Mouse (Mus musculus) urinary bladder, postnatal 25 days (tissue): ENCODE measurements at regions not wholly inside any gene's neighbourhood (a gene's known extent, or its start where the extent isn't known, plus 50 kb on each side); places are given as distances from the start of the nearest gene placed in this dataset.
"Not testable (repeated sequence)": the region's sequence is repeated elsewhere in the genome, so short reads cannot be mapped to it uniquely, and the experiment has no call there.

Experiments used
- DNase-seq: peaks from one replicate; pipeline ENCODE4 v3.0.0; 2022; ENCODE audit warnings: low spot score

DNA sequence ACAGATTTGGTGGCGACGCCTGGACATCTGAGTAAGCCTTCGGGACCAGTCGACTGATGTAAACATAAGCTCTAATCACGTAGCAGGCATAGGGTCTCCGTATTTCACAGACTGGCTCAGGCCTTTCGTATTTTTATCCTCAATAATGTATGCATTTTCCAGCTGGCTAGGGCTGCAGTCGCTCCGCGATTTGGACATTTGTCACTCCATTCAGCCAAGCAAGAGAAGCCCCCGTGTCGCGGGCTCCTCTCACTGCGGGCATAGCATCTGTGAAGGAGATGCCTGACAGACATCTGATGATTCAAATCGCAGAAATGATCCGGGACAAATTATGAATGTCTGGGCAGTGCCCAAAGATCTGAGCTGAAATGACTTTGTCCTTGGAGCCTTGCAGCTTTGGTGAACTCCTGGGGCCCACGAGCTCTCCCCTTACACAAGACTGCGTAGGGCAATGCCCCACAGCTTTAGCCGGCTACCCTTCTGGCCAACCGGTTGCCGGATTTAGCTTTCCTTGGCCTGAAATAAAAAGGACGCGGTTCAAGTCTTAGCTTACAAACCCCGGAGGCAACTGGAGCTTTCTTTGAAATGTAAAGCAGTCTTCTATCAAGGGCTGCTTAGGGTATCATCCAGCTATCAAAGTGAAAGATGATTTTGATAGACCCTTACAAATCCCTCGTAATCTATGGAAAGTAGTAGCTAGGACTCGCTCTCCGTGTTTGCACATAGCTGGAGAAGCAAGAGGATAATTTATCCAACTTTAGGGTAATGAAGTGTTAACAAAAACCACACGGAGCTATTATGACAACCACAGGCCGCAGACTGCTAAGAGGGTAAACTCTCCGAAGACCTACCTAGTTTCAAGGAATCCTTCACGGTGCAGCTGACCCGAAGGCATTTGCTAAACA, 270.6 kb downstream of the Etnk1 start:
- DNase-seq: no peak

GRCm38 (mm10) chr6:143438272-143438591, 271.2 kb downstream of the Etnk1 start:
- DNase-seq: no peak

DNA sequence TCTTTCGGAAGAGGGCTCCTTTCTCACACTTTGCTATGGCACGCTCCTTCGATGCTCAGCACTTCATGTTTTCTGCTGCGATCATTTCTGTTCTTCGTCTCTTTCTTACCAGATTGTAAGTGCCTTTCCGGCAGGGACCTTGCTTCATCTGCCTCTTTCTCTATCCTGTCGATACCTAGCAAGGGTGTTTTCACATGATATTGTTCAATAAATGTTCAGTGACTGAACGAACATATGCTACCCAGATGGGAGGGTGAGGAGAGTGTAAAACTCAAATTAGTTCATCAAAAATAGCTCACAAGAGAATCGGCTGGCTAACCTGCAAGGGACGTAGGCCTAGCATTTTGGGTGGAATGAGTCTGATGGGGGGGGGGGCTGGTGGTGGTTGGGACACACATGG, 272.5 kb downstream of the Etnk1 start:
- DNase-seq: no peak

DNA sequence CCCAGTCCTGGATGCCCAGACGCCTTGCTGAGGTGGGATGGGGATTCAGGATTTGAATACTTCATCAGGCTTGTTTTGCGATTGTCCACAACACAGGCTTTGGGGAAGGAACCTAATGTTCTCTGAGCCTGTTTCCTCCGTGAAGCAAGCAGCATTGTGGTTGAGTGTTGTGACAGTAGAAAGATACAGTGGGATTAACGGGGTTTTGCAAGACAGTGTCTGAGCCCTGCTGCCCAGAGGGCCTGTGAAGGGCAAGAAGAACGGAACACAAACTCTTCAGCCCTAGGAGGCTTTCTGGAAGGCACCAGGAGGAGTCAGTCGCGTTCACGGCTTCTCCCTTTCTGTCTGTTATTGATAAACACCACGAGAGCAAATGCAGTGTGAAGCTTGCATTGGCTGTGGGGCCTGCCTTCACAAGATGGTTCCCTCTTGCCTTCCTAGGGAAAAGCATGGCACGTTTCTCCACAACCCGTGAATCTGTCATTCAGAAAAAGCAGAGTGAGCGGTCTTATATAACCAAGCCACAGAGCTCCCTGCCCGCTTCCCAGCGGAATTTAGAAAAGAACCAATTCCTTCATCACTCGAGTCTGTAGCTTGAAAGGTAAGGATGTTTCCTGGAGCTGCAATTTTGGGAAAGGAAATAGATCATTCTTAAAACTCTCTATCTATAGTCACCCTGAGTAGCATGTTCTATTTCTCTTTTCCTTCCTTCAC, 273.4 kb downstream of the Etnk1 start:
- no peak for DNase-seq

DNA sequence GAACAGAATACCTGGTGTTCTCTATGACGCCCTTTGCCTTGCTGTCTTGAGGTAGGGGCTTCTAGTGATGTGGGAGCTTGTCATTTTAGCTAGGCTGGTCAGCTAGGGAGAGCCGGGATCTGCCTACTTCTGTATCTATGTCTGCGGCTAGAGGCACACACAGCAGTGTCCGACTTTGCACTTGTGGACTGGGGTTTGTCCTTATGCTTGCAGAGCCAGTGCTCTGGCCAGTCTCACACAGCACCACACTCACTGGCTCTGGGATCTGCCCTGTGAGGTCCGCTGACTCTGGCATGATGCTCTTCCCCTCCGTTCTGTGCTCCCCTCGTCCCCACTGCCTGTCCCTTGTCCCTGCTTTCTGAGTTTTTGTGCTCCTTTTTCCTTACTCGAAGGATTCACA, 275.3 kb downstream of the Etnk1 start:
- no peak for DNase-seq

- DNase-seq: no peak
These were observed 276.4 kb downstream of the Etnk1 start for GRCm38 (mm10) chr6:143443446-143443845.

DNA sequence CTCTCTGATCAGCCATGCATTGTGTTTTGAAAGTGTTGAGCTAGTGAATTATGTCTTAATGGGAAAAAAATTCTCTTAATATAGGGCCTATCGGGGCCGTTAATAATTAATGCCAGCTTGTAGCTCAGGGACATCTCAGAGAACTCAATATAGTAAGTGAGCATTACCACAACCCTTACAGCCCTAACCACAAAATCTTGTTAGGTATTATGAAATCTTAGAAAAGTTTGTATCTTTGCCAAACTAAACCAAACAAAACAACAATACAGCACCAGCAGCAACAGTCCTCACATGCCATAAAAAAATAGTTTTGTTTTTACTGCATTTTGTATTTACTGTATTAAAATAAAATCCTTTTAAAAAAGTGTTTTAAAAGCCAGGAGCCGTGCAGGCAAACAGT, 277.8 kb downstream of the Etnk1 start:
- DNase-seq: no peak

GRCm38 (mm10) chr6:143445834-143446552, 279.0 kb downstream of the Etnk1 start:
- DNase-seq: no peak

DNA sequence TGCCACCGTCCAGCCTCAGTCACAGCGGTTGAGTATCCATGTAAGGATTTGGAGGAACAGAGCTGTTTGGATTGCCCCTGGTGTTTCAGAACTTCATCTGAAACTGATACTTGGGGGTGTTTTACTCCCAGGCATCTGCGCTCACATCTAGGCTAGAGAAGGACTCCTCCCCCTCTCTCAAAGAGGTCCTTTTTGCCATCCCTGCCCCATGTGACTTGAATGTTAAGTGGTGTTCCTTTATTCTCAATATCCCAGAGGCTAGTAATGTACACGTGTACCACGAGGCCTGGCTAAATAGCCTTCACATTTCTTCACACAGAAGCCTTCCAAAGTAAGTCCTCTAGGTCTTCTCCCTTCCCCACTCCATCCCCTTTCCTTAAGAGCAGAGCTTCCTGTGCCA, 280.0 kb downstream of the Etnk1 start:
- DNase-seq: no peak

GRCm38 (mm10) chr6:143449071-143449470, 282.1 kb downstream of the Etnk1 start:
- DNase-seq: no peak

- DNase-seq: no peak
These were observed 284.8 kb downstream of the Etnk1 start for GRCm38 (mm10) chr6:143451869-143452268.

DNA sequence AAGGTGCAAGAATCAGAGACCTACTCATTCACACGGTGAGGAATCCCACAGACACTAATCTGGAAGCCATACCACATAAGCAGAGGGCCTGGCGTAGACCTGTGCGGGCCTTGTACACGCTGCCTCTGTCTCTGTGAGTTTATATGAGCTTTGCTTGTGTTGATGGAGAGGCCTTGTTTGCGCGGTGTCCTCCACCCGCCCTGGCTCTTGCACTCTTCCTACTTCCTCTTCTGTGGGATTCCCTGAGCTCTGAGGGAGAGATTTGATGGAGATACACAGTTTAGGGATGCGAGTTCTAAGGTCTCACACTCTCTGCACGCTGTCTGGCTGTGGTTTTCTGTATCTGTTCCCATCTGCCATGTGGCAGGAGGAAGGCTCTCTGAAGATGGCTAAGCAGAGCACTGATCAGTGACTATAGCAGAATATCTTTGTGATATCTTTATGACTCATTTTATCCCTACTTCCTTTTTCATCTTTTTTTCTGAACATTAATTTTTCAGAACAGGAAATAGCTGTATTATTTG, 287.7 kb downstream of the Etnk1 start:
- no peak for DNase-seq

- peak; percentile 6 for DNase-seq
These were observed 298.0 kb downstream of the Etnk1 start for GRCm38 (mm10) chr6:143464907-143465537.

DNA sequence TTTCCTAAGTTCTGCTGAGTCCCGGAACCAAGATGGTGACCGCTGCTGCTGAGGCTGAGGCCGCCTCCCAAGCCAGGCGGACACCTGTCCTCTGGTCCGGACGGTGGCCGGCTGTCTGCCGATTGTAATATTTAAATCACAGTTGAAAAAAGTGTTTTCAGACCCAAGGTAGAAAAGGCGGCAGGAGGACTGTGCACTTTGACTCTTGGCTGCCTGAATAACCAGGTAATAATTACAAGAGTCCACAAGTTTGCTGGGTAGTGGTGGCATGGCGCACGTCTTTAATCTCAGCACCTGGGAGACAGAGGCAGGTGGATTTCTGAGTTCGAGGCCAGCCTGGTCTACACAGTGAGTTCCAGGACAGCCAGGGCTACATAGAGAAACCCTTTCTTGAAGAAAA, 305.7 kb downstream of the Etnk1 start:
- DNase-seq: not testable (repeated sequence)

GRCm38 (mm10) chr6:143474396-143474795, 307.4 kb downstream of the Etnk1 start:
- no peak for DNase-seq

GRCm38 (mm10) chr6:143475296-143475695, 308.3 kb downstream of the Etnk1 start:
- DNase-seq: no peak

DNA sequence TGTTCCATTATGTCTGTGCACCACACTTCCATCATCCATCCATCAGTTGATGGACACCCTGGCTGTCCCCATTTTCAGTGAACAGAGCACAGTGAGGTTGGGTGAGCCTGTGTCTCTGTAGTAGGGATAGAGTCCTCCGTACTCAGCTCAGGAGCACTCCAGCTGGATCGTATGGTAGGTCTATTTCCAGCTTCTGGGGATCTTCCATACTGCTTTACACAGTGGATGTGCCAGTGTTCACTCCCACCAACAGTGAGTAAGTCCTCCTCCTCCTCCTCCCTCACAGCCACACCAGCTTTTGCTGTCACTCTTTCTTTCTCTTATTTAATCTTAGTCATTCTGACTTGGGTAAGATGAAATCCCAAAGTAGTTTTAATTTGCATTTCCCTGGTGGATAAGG, 310.4 kb downstream of the Etnk1 start:
- DNase-seq: no peak

DNA sequence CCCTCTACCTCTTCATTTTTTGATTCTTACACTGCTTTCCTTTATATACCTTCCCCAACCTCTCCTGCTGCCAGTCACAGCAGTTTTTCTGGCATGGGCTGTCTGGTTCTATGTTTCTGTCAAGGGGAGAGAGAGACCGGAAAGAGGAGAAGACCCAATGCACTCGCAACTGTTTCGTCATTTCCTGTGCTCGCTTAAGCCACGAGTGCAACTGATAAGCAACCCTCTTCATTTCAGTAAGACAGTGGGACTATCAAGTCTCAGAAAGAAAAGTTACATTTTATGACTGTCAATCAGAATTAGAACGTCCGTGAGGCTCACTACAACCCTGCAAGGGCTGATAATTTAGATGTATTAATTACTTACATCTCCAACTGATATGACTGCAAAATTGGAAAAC, 312.2 kb downstream of the Etnk1 start:
- DNase-seq: no peak

DNA sequence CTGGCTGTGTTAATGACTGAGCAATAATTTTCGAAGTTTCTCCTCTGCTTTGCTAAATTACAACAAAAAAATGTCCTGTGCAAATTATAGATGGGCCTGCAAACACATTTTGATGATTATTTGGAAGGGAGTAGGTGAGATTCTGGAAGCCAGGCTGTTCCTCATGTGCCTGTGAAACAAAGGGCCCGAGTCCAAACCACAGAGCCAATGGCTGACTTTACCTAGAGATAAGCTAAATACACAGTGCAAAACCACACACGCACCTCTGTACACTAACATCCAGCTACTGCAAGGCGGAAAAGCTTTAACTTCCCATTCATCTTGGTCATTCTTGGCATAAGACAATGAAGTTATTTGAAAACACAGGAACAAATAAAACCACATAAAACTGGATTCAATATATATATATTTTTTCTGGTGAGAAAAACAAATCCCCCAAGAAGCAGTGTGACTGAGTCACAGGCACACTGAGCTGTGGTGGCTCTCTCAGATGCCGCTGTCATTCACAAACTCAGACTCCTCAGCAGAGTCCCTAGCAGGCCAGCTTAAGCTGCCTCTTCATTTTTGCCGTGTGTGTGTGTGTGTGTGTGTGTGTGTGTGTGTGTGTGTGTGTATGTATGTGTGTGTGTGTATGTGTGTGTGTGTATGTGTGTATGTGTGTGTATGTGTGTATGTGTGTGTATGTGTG, 312.8 kb downstream of the Etnk1 start:
- DNase-seq: no peak

GRCm38 (mm10) chr6:143482272-143482671, 315.3 kb downstream of the Etnk1 start:
- DNase-seq: no peak

DNA sequence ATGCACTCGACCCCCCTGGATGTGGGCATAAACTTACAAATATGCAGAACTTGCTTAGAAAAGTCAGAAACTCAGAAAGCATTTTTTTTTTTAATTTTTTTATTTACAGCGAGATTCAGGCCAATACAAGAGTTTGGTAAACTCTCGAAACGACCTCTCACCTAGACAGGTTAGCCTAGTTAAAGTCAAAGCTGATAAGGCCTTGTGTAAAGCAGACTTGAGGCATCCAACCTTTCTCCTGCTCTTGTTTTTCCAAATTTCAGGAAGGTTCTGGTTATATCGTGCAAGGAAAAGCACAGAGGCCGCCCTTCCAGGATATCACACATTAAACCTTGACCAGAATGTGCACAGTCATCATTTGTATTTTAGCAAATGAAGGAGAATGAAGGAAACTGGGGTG, 315.8 kb downstream of the Etnk1 start:
- no peak for DNase-seq

GRCm38 (mm10) chr6:143484941-143485340, 317.9 kb downstream of the Etnk1 start:
- DNase-seq: no peak
